Mouse (Mus musculus): ENCODE results near the gene Cldn22.

Gene Cldn22

GRCm38 (mm10) chr8:47832616-47833015 lies 8.3 kb downstream of the Cldn22 start:
- no peak for DNase-seq (ENCODE audit: low spot score in 2 of 2)

- no peak for DNase-seq (ENCODE audit: low spot score in 2 of 2)
Measured at GRCm38 (mm10) chr8:47833944-47834343, 9.7 kb downstream of the Cldn22 start.

- no peak for DNase-seq (ENCODE audit: low spot score in 2 of 2)
Measured at GRCm38 (mm10) chr8:47843063-47843462, 18.8 kb downstream of the Cldn22 start.

DNA sequence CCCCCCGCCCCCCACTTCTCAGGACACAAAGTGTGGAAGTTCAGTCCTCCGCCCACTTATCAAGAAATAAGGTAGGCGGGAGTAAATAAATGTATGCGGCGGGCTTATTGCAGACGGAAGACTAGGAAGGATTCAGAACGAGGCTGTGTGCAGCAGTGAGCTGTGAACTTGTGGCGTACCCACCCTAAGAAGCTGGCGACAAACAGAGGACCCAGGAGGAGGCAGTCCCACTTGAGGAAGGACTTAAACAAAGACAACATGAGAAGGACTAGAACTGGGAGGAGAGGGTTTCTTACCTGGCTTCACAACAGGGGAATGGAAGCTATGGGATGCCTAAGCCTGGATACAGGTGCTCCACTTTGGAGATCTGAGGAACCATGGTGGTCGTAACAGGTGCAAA lies 19.4 kb downstream of the Cldn22 start:
- no peak for DNase-seq (ENCODE audit: low spot score in 2 of 2)

- DNase-seq (ENCODE audit: low spot score in 2 of 2): no peak
Measured at GRCm38 (mm10) chr8:47845956-47846355, 21.7 kb downstream of the Cldn22 start.

- no peak for DNase-seq (ENCODE audit: low spot score in 2 of 2)
Measured at GRCm38 (mm10) chr8:47847161-47847560, 22.9 kb downstream of the Cldn22 start.

DNA sequence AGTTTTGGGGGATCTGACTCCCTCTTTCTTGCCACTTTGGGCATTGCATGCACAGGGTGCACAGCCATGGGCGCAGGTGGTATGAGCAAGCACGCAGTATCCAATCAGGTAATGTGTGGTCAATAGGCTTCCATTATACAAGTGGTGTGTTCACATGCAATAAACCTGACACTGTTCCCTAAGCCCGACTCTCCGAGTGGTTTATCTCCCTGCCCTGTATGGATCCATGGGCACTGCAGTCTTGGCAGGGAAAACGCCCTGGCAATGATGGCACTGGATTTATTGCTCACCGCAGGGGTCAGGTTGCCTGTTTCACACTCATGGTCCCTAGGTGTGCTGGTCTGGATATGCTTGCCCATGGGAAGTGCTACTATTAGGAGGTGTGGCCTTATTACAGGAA lies 23.6 kb downstream of the Cldn22 start:
- no peak for DNase-seq (ENCODE audit: low spot score in 2 of 2)

- no peak for DNase-seq (ENCODE audit: low spot score in 2 of 2)
Measured at GRCm38 (mm10) chr8:47849842-47850241, 25.6 kb downstream of the Cldn22 start.

GRCm38 (mm10) chr8:47851824-47852502 lies 27.7 kb downstream of the Cldn22 start:
- DNase-seq (ENCODE audit: low spot score in 2 of 2): no peak

DNA sequence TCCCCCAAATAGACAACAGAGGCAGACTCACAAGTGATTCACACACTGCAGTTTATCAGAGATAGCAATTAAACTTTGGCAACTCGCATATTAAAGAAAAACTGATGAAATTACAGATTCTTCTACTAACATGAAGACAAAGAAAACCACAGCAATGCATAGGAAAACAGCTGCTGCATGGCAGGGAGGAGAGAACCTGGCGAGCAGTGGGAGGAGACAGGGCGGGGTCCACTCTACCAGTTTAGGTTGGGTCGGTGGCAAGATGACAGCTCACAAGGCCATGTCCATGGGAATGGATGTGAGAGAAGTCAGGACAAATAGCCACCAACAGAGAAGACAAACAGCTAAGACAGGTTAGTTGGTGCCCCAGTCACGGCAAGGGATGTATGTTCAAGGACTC lies 28.5 kb downstream of the Cldn22 start:
- DNase-seq (ENCODE audit: low spot score in 2 of 2): no peak

- DNase-seq (ENCODE audit: low spot score in 2 of 2): no peak
Measured at GRCm38 (mm10) chr8:47853356-47853755, 29.1 kb downstream of the Cldn22 start.

DNA sequence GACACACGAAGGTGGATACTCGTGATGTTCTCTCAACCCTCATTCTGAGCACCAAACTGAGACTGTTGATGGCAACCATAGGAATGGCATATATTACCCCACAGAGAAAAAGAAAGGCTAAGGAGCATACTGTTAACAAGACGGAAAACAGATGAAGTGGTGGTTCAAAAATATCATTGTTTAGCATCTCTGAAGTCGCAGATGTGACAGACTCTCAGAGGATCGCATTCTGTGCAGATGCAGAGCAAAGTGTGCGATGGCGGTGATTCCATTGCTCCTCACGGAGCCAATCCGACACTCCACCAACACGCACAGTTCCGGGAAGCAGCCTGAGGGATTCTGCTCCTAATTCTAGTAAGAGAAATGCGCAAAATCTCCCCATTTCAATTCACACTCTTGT lies 35.0 kb downstream of the Cldn22 start:
- no peak for DNase-seq (ENCODE audit: low spot score in 2 of 2)

GRCm38 (mm10) chr8:47866568-47866967 lies 42.3 kb downstream of the Cldn22 start:
- no peak for DNase-seq (ENCODE audit: low spot score in 2 of 2)

GRCm38 (mm10) chr8:47867067-47867466 lies 42.8 kb downstream of the Cldn22 start:
- peak; percentile 91 to 92 for DNase-seq (ENCODE audit: low spot score in 2 of 2)

DNA sequence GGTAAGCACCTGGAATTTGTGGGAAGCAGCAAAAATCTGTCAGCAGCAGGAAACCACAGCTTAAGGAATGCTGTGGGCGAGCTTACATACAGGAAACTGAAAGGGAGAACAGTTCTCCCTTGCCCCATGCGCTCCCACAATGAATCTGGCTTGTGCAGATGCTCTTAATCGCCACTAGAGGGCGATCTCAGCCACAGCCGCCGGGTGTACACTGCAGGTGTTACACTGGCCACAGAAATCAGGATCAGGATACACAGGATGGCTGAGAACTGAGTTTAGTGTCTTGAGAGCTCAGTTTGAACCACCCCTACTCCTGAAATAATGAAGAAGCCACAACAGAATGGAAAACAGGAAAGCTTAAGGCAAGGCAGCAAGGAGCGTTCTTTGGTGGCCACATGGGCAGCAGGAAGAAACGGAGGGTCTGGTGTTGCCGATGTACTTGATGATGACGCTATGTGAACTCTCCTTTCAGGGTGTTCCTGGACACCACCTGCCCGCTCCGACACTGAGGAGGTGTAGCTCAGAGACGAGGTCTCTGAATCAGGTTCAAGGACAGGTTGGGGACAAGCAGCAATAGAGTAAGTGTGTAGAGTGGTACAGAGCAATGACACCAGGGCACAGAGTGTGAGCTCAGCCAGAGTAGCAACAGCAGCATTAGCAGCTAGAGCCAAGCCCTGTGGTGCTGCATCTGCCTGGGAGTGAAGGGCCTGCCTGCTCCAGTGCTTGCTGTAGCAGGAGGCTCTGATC lies 48.3 kb downstream of the Cldn22 start:
- DNase-seq (ENCODE audit: low spot score in 2 of 2): peak in 1 of 2 experiments; percentile 44

DNA sequence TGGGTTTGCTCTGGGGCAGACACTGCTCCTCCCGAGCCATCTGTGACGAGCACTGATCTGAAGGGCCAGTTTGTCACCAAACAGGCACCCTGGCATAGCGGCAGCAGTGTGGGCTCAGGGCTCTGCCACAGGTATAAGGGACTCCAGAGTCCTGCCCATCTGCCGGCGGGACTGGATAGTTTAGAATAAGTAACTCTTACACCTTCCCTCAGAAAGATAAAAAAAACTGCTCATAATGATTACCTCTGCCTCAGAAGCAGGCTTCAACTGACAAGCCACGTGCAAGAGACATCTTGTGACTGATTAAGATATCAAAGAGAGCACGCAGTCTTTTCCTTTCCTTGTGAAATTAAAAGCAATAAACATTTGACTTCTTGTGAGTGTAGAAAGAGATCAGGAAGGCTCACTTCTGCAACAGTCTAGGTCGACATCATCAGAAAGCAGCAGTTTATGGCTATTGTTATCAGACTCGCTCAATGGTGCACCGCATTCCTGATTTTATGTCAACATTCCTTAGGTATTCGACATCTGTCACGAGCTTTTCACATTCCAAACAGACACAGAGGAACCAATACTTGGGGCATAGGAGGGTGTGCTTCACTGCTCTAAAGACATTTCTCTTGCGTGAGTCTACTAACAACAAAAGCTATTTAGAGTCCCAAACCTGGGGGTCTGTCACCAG lies 50.4 kb downstream of the Cldn22 start:
- DNase-seq (ENCODE audit: low spot score in 2 of 2): no peak

Data from cerebellum, postnatal 4 days (tissue).